Mouse (Mus musculus) CH12.LX (cell line): ENCODE results near the gene Tmc2. TPM values are rescaled to one million over a fixed set of nuclear protein-coding genes. Genes with fewer than 3 reads are reported as not detected.

Experiments
- DNase-seq: peaks from one replicate; pipeline ENCODE4 v3.0.0-alpha.2; 2013; ENCODE audit errors: extremely low read depth
- H3K27ac ChIP-seq: 2 replicates; pipeline ENCODE4 v1.5.1; 2012; ENCODE audit warnings: low read depth, mild to moderate bottlenecking, control low read depth, moderate library complexity; ENCODE audit not compliant: insufficient read depth
- H3K27me3 ChIP-seq: replicated peaks from 2 replicates; pipeline ENCODE3; 2012; ENCODE audit warnings: inconsistent platforms
- H3K36me3 ChIP-seq, 2 experiments: replicated peaks in 1 of 2; 2 replicates each; pipeline versions ENCODE3 to v1.6.1; 2012; ENCODE audit warnings: inconsistent platforms in 1 of 2, low read length in 1 of 2, mild to moderate bottlenecking in 1 of 2, mixed read lengths in 1 of 2, moderate library complexity in 1 of 2; ENCODE audit not compliant: control insufficient read depth in 1 of 2, insufficient read depth in 1 of 2
- H3K4me1 ChIP-seq, 2 experiments: 2 replicates each; pipeline ENCODE4 v1.6.1; 2012; ENCODE audit warnings: inconsistent platforms in 1 of 2, moderate library complexity in 1 of 2; ENCODE audit not compliant: insufficient read depth in 2 of 2, control insufficient read depth in 1 of 2
- H3K4me2 ChIP-seq: 2 replicates; pipeline ENCODE4 v1.6.1; 2012; ENCODE audit warnings: low read depth, mild to moderate bottlenecking, control low read depth; ENCODE audit not compliant: poor library complexity, insufficient read depth, severe bottlenecking
- H3K4me3 ChIP-seq, 3 experiments: fragments of 150-350 bp in 1 of 3; sonication (generic) in 1 of 3; replicated peaks in 1 of 3; 2 replicates each; pipeline versions ENCODE3 to v1.5.1; 2011 to 2012; ENCODE audit warnings: low read depth in 2 of 3, low read length in 2 of 3, mild to moderate bottlenecking in 2 of 3, moderate library complexity in 2 of 3, control low read depth in 1 of 3, improper control_type of control experiment in 1 of 3, inconsistent platforms in 1 of 3, mixed read lengths in 1 of 3; ENCODE audit not compliant: poor library complexity in 1 of 3
- H3K79me2 ChIP-seq: replicated peaks from 2 replicates; pipeline ENCODE4 v1.6.1; 2012; ENCODE audit warnings: mild to moderate bottlenecking, moderate library complexity; ENCODE audit not compliant: control insufficient read depth, poor library complexity, insufficient read depth, severe bottlenecking; ENCODE audit errors: extremely low read depth
- H3K9ac ChIP-seq: 2 replicates; pipeline ENCODE4 v1.6.1; 2012; ENCODE audit warnings: low read depth, mild to moderate bottlenecking, control low read depth, moderate library complexity; ENCODE audit not compliant: insufficient read depth
- H3K9me3 ChIP-seq: replicated peaks from 2 replicates; pipeline ENCODE3; 2012; ENCODE audit warnings: low read length, inconsistent platforms, mixed read lengths
- CHD1 ChIP-seq: IDR thresholded peaks from 2 replicates; pipeline ENCODE4 v1.6.1; 2012; ENCODE audit warnings: low read depth, low read length, improper control_type of control experiment, inconsistent platforms
- CHD2 ChIP-seq: IDR thresholded peaks from 2 replicates; pipeline ENCODE4 v1.6.1; 2011; ENCODE audit warnings: low read length, improper control_type of control experiment
- CTCF ChIP-seq, 2 experiments: IDR thresholded peaks in 1 of 2; conservative IDR thresholded peaks in 1 of 2; 2 replicates each; pipeline ENCODE4 v1.5.1; 2011 to 2012; ENCODE audit warnings: low read depth in 2 of 2, low read length in 2 of 2, improper control_type of control experiment in 1 of 2, inconsistent platforms in 1 of 2, mild to moderate bottlenecking in 1 of 2, moderate library complexity in 1 of 2
- EP300 ChIP-seq: IDR thresholded peaks from 2 replicates; pipeline ENCODE4 v1.6.1; 2011; ENCODE audit warnings: low read length, improper control_type of control experiment
- ETS1 ChIP-seq: conservative IDR thresholded peaks from 2 replicates; pipeline ENCODE4 v1.6.1; 2012; ENCODE audit warnings: low read depth, mild to moderate bottlenecking, inconsistent platforms, low read length, improper control_type of control experiment, moderate library complexity
- IRF4 ChIP-seq: IDR thresholded peaks from 2 replicates; pipeline ENCODE4 v1.6.1; 2014; ENCODE audit warnings: low read depth, mild to moderate bottlenecking, inconsistent platforms, low read length, improper control_type of control experiment
- KAT2A ChIP-seq: IDR thresholded peaks from 2 replicates; pipeline ENCODE4 v1.6.1; 2012; ENCODE audit warnings: low read length, improper control_type of control experiment, inconsistent platforms; ENCODE audit not compliant: insufficient replicate concordance
- MAFK ChIP-seq: IDR thresholded peaks from 2 replicates; pipeline ENCODE4 v1.6.1; 2011; ENCODE audit warnings: low read length, improper control_type of control experiment; ENCODE audit not compliant: insufficient replicate concordance
- MAX ChIP-seq: IDR thresholded peaks from 2 replicates; pipeline ENCODE4 v1.6.1; 2011; ENCODE audit warnings: low read length, improper control_type of control experiment
- MAZ ChIP-seq: IDR thresholded peaks from 2 replicates; pipeline ENCODE4 v1.6.1; 2012; ENCODE audit warnings: low read depth, mild to moderate bottlenecking, inconsistent platforms, low read length, improper control_type of control experiment, moderate library complexity
- MEF2A ChIP-seq: IDR thresholded peaks from 2 replicates; pipeline ENCODE4 v1.6.1; 2014; ENCODE audit warnings: low read depth, mild to moderate bottlenecking, inconsistent platforms, low read length, improper control_type of control experiment, borderline replicate concordance
- MXI1 ChIP-seq: IDR thresholded peaks from 2 replicates; pipeline ENCODE4 v1.6.1; 2011; ENCODE audit warnings: mild to moderate bottlenecking, low read depth, low read length, improper control_type of control experiment
- MYC ChIP-seq: IDR thresholded peaks from 2 replicates; pipeline ENCODE4 v1.6.1; 2011; ENCODE audit warnings: low read depth, mild to moderate bottlenecking, improper control_type of control experiment, low read length
- PAX5 ChIP-seq: IDR thresholded peaks from 2 replicates; pipeline ENCODE4 v1.6.1; 2012; ENCODE audit warnings: low read length, inconsistent platforms, mixed read lengths
- POLR2A ChIP-seq: IDR thresholded peaks from 2 replicates; pipeline ENCODE4 v1.6.1; 2011; ENCODE audit warnings: low read depth, mild to moderate bottlenecking, improper control_type of control experiment, low read length
- RAD21 ChIP-seq: IDR thresholded peaks from 2 replicates; pipeline ENCODE4 v1.6.1; 2011; ENCODE audit warnings: low read depth, mild to moderate bottlenecking, low read length, improper control_type of control experiment, moderate library complexity
- SIN3A ChIP-seq: IDR thresholded peaks from 2 replicates; pipeline ENCODE4 v1.6.1; 2012; ENCODE audit warnings: low read length, improper control_type of control experiment, inconsistent platforms
- SMC3 ChIP-seq: IDR thresholded peaks from 2 replicates; pipeline ENCODE4 v1.6.1; 2011; ENCODE audit warnings: low read depth, low read length, improper control_type of control experiment
- TCF12 ChIP-seq: IDR thresholded peaks from 2 replicates; pipeline ENCODE4 v1.6.1; 2014; ENCODE audit warnings: low read depth, mild to moderate bottlenecking, inconsistent platforms, low read length, improper control_type of control experiment
- USF1 ChIP-seq: IDR thresholded peaks from 2 replicates; pipeline ENCODE4 v1.6.1; 2014; ENCODE audit warnings: low read depth, mild to moderate bottlenecking, inconsistent platforms, low read length, improper control_type of control experiment
- USF2 ChIP-seq: conservative IDR thresholded peaks from 2 replicates; pipeline ENCODE4 v1.6.1; 2011; ENCODE audit warnings: low read depth, low read length, improper control_type of control experiment
- ZC3H11A ChIP-seq: IDR thresholded peaks from 2 replicates; pipeline ENCODE4 v1.6.1; 2012; ENCODE audit warnings: low read depth, mild to moderate bottlenecking, inconsistent platforms, low read length, improper control_type of control experiment
- ZKSCAN1 ChIP-seq: IDR thresholded peaks from 2 replicates; pipeline ENCODE4 v1.6.1; 2012; ENCODE audit warnings: low read depth, inconsistent platforms, low read length, improper control_type of control experiment, borderline replicate concordance
- ZNF384 ChIP-seq: IDR thresholded peaks from 2 replicates; pipeline ENCODE4 v1.6.1; 2012; ENCODE audit warnings: low read depth, low read length, improper control_type of control experiment, inconsistent platforms
- dilution Hi-C: fragments of 300-500 bp; cut with MboI; formaldehyde crosslinking; loops from 2 replicates; pipeline ENCODE4 v1.14.3; 2020; ENCODE audit warnings: low sequenced_read_pairs; ENCODE audit not compliant: extremely low pct_unique_long_range_greater_than_20kb, extremely low pct_ligation_motif_present
- in situ Hi-C: fragments of 300-500 bp; cut with MboI; formaldehyde crosslinking; loops from 3 replicates; pipeline ENCODE4 v1.14.3; 2019; ENCODE audit warnings: low sequenced_read_pairs, low pct_ligation_motif_present, low pct_unique_long_range_greater_than_20kb, mixed read lengths
- polyA plus RNA-seq: library from polyadenylated mRNA; unstranded; fragments of >175 nt; gene quantifications from 2 replicates; pipeline ENCODE4 v1.2.1, GENCODE M21; 2012; ENCODE audit warnings: low read depth; ENCODE audit not compliant: insufficient read length
- total RNA-seq, 2 experiments: library from RNA; depleted of rRNA; stranded (reverse); fragments of 300-350 nt in 1 of 2; fragments of >200 nt in 1 of 2; gene quantifications; 2 replicates each; pipeline ENCODE4 v1.2.3; 2012 to 2014

Gene Tmc2
- total and polyA plus RNA-seq, 3 experiments = not detected

DNA sequence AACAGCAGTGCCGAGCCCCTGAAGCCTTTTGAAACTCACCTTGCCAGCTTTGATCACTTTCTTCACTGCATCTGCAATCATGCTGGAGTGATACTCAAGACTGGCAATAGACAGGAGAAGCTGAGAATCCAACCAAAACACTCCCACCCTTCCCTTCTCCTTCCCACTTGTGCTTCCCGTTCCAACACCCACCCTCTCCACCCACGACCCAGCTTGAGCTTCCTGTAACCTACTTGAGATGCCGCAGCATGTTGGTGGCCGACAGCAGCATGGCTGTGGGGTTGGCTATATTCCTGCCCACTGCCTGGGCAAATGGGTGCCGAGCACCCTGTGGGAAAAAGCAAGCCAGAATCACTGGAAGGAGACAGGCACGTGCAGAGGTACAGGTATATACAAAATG, 85.2 kb downstream of the Tmc2 start:
- Histone ChIP-seq H3K36me3 (peaks cover 55 to 71% of the 10 kb centered on the region in 2 experiments), H3K27me3 (no peaks in the 10 kb centered on the region), H3K9ac (no peak overlapping the region), H3K4me2 (no peak overlapping the region), H3K4me1 (peaks cover 15 to 53% of the 10 kb centered on the region in 2 experiments), H3K79me2 (peaks cover 43% of the 10 kb centered on the region), H3K27ac (peak overlapping the region; percentile 17; the same call in 1 of the 2 replicates), H3K9me3 (no peaks in the 10 kb centered on the region), H3K4me3 (no peak overlapping the region)
- dilution Hi-C loops (no loop called here), in situ Hi-C loops (loop anchor here (25.0 kb wide), 1 partner anchor 282 kb away; the partner anchor contains the start of gene Mrps26)
- DNase-seq = peak; percentile 29
- TF ChIP-seq MAFK = no peak
- no peak for TF ChIP-seq RAD21
- no peak; the same call in 1 of the 2 replicates for TF ChIP-seq MYC
- no peak for TF ChIP-seq ZC3H11A
- no peak for TF ChIP-seq SMC3
- no peak for TF ChIP-seq MXI1
- TF ChIP-seq PAX5 = no peak
- TF ChIP-seq TCF12 = no peak

DNA sequence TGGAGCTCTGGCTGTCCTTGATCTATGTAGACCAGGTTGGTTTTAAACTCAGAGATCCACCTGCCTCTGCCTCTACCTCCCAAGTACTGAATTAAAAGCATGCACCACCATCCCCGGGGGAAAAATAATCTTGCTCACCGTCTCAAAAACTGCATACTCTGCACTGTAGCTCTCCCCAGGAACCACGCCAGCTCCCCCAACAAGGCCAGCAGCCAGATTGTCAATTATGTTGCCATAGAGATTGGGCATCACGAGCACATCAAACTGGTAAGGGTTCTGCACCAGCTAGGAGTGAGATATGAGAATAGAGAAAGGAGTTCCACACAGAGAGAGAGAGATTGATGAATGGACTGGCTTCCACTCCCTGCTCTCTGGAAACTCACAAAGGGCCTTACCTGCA, 85.8 kb downstream of the Tmc2 start:
- no peak for DNase-seq
- Histone ChIP-seq H3K36me3 (peaks cover 50 to 68% of the 10 kb centered on the region in 2 experiments), H3K4me1 (peaks cover 15 to 59% of the 10 kb centered on the region in 2 experiments), H3K27ac (no peak overlapping the region), H3K9me3 (no peaks in the 10 kb centered on the region), H3K4me2 (no peak overlapping the region), H3K79me2 (peaks cover 37% of the 10 kb centered on the region), H3K9ac (no peak overlapping the region), H3K4me3 (no peak overlapping the region), H3K27me3 (no peaks in the 10 kb centered on the region)
- in situ Hi-C loops (loop anchor here (25.0 kb wide), 1 partner anchor 281 kb away; the partner anchor contains the start of gene Mrps26), dilution Hi-C loops (no loop called here)
- TF ChIP-seq MAFK = no peak
- TF ChIP-seq KAT2A = no peak
- no peak for TF ChIP-seq MAZ

DNA sequence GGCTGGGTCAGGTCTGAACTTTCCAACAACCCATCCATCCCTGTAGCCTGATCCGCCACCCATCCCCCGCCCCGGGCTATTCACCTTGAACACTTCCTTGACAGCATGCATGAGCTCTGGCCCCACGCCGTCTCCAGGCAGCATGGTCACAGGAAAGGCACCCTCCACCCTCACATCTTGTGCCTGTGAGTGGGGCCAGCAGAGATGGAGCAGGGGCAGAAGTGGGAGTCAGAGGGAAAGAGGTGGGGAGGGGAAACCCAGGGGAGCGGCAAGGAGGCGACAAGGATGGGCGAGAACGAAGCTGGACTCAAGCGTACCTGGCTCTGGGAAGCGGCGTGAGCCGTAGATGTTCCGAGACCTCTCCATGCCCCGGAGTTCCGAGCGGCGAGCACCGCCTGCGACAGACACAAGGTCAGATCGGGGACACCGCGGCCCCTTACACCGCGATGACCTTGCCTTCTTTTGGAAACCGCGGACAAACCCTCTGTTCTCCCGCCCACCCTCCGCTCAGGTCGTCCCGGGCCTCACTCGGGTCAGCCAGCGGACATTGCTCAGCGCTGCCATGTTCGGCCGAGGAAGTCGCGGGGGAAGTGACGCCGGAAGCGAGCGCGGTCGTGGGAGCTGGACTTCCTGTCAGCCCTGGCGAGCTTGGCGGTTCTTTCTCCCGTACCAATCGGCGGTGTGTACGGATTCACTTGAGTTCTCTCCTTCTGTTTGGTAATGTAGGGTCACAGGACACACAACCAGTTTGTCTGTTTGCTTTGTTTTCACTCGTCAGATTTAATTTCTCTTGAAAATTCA, 89.1 kb downstream of the Tmc2 start, which contains the start of gene Idh3b:
Idh3b (minus strand) TSS at position 694 of the 801 bp plus-strand sequence.
- peak within 1 kb of the TSS; percentile 70 to 98 (median 80) for H3K4me3 ChIP-seq
- dilution Hi-C loops (no loop called here), in situ Hi-C loops (loop anchor here (25.0 kb wide), 1 partner anchor 278 kb away; the partner anchor contains the start of gene Mrps26)
- no peaks in the 10 kb centered on the region for H3K27me3 ChIP-seq
- H3K4me1 ChIP-seq = peaks cover 0 to 31% of the 10 kb centered on the region in 2 experiments; a peak in 3 of 4 replicates
- H3K27ac ChIP-seq = peak within 1 kb of the TSS; percentile 36
- H3K9me3 ChIP-seq = no peaks in the 10 kb centered on the region
- H3K4me2 ChIP-seq = peak within 1 kb of the TSS; percentile 96
- H3K9ac ChIP-seq = peak within 1 kb of the TSS; percentile 86
- DNase-seq = peak; percentile 83
- peaks cover 19% of the 10 kb centered on the region for H3K79me2 ChIP-seq
- peaks cover 23 to 47% of the 10 kb centered on the region in 2 experiments for H3K36me3 ChIP-seq
- peak; percentile 57; the same call in 1 of the 2 replicates for TF ChIP-seq IRF4
- peak; percentile 34; the same call in 1 of the 2 replicates for TF ChIP-seq CHD2
- TF ChIP-seq CHD1 = peak; percentile 43; the same call in 1 of the 2 replicates
- TF ChIP-seq MYC = peak; percentile 59; the same call in 1 of the 2 replicates
- peak; percentile 95 for TF ChIP-seq POLR2A
- no peak for TF ChIP-seq CTCF (conservative IDR thresholded peaks at IDR 0.05 in 1 of 2, IDR thresholded peaks at IDR 0.05 in 1 of 2; ENCODE audit: low read depth in 2 of 2, low read length in 2 of 2)
- TF ChIP-seq USF2 = no peak
- no peak for TF ChIP-seq ZKSCAN1
- TF ChIP-seq USF1 = no peak
- TF ChIP-seq TCF12 = peak; percentile 94
- peak; percentile 73 for TF ChIP-seq MAX
- no peak for TF ChIP-seq ZC3H11A
- 0 out of 2 replicates have a peak, but pooled peaks have one; percentile 9 for TF ChIP-seq ETS1
- peak; percentile 83 for TF ChIP-seq SIN3A
- TF ChIP-seq MEF2A = 0 out of 2 replicates have a peak, but pooled peaks have one; percentile 42
- TF ChIP-seq ZNF384 = no peak
- no peak for TF ChIP-seq EP300
